Mouse (Mus musculus) heart, postnatal 0 days (tissue): ENCODE measurements at regions not wholly inside any gene's neighbourhood (a gene's known extent, or its start where the extent isn't known, plus 50 kb on each side); places are given as distances from the start of the nearest gene placed in this dataset.

Source experiments
- ATAC-seq: fragments of 200-750 bp; cut with Nextera tagmentation; 2 replicates; pipeline ENCODE4 v1.8.0; 2017; ENCODE audit warnings: low read depth, moderate number of reproducible peaks, moderate library complexity; ENCODE audit not compliant: insufficient read depth
- DNase-seq: peaks from one replicate; pipeline ENCODE4 v3.0.0-alpha.2; 2016; ENCODE audit warnings: low spot score
- H3K27ac ChIP-seq: fragments of 300-500 bp; sonication (generic); 2 replicates; pipeline ENCODE4 v1.5.1; 2014; ENCODE audit warnings: low read depth, mild to moderate bottlenecking
- H3K27me3 ChIP-seq: fragments of 300-500 bp; sonication (generic); 2 replicates; pipeline ENCODE4 v1.6.1; 2014; ENCODE audit warnings: low read length, mixed read lengths; ENCODE audit not compliant: control insufficient read depth, insufficient read depth
- H3K36me3 ChIP-seq: fragments of 300-500 bp; sonication (generic); replicated peaks from 2 replicates; pipeline ENCODE4 v1.6.1; 2014; ENCODE audit warnings: low read length, mixed read lengths; ENCODE audit not compliant: control insufficient read depth, insufficient read depth
- H3K4me1 ChIP-seq: fragments of 300-500 bp; sonication (generic); 2 replicates; pipeline ENCODE4 v1.6.1; 2014; ENCODE audit warnings: antibody characterized with exemption; ENCODE audit not compliant: control insufficient read depth, insufficient read depth
- H3K4me2 ChIP-seq: fragments of 300-500 bp; sonication (generic); 2 replicates; pipeline ENCODE4 v1.6.1; 2014; ENCODE audit warnings: low read depth, mild to moderate bottlenecking, low read length, moderate library complexity
- H3K4me3 ChIP-seq: fragments of 300-500 bp; sonication (generic); 2 replicates; pipeline ENCODE4 v1.5.1; 2014; ENCODE audit warnings: low read depth, low read length
- H3K9ac ChIP-seq: fragments of 300-500 bp; sonication (generic); replicated peaks from 2 replicates; pipeline ENCODE4 v1.6.1; 2014; ENCODE audit warnings: low read depth, low read length, mixed read lengths
- H3K9me3 ChIP-seq: fragments of 300-500 bp; sonication (generic); replicated peaks from 2 replicates; pipeline ENCODE4 v1.6.1; 2016; ENCODE audit warnings: low read length; ENCODE audit not compliant: control insufficient read depth
- CTCF ChIP-seq: IDR thresholded peaks from 2 replicates; pipeline ENCODE4 v1.5.1; 2016; ENCODE audit warnings: antibody characterized with exemption, control low read depth, low read depth
- EP300 ChIP-seq: IDR thresholded peaks from 2 replicates; pipeline ENCODE4 v1.6.1; 2016; ENCODE audit warnings: antibody characterized with exemption, low read depth
- WGBS: fragments of 180-500 bp; shearing (Covaris S2); extraction: QIAGEN DNeasy Blood & Tissue Kit; methylation state at CpG from one replicate; pipeline ENCODE4 v1.1.7; 2014; 5-methylcytosine and 5-hydroxymethylcytosine counted together

DNA sequence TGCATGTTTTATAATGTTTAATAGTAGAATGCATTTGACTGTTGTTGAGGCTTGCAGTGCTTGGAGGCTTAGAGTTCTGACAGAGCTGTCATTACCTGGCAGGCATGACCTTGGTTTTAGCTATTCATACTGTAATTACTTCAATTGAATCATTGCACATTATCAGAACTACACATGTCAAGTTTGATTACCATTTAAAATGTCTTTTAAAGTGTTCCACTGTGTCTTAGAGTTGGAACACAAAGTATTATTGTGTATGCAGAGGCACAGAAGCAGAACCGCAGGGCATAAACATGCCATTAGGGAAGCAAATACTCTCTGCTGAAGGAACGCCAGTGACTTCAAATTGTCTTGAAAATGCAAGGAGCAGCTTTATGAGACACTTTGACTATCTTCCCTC lies 493.7 kb upstream of the Pcdh17 start:
- Histone ChIP-seq H3K27me3 (no peaks in the 10 kb centered on the region), H3K9ac (no peak overlapping the region), H3K4me3 (no peak overlapping the region), H3K4me2 (no peak overlapping the region), H3K4me1 (no peaks in the 10 kb centered on the region), H3K36me3 (no peaks in the 10 kb centered on the region), H3K9me3 (no peaks in the 10 kb centered on the region), H3K27ac (no peak overlapping the region)
- DNase-seq, result no peak
- TF ChIP-seq EP300, result no peak
- no peak for ATAC-seq
- WGBS, result 73% methylated on average over 2 of the region's 2 CpGs

- TF ChIP-seq EP300 (no peak), CTCF (no peak)
- no peak for ATAC-seq
- Histone ChIP-seq H3K9ac (no peak overlapping the region), H3K4me1 (no peaks in the 10 kb centered on the region), H3K4me2 (no peak overlapping the region), H3K4me3 (no peak overlapping the region), H3K27me3 (no peaks in the 10 kb centered on the region), H3K36me3 (no peaks in the 10 kb centered on the region), H3K9me3 (no peaks in the 10 kb centered on the region), H3K27ac (no peak overlapping the region)
- 31% methylated on average over 3 of the region's 3 CpGs for WGBS
- peak; percentile 21 for DNase-seq
These were observed 484.3 kb upstream of the Pcdh17 start for GRCm38 (mm10) chr14:83959111-83959510.

GRCm38 (mm10) chr14:83983566-83983965 lies 459.8 kb upstream of the Pcdh17 start:
- Histone ChIP-seq H3K27me3 (no peaks in the 10 kb centered on the region), H3K36me3 (no peaks in the 10 kb centered on the region), H3K4me2 (no peak overlapping the region), H3K27ac (no peak overlapping the region), H3K9ac (no peak overlapping the region), H3K9me3 (0 out of 2 replicates have a peak, but pooled peaks cover 6% of the 10 kb centered on the region), H3K4me1 (no peaks in the 10 kb centered on the region), H3K4me3 (no peak overlapping the region)
- TF ChIP-seq CTCF (no peak), EP300 (no peak)
- 64% methylated on average over 3 of the region's 3 CpGs for WGBS
- ATAC-seq (no peak), DNase-seq (no peak)
